Mouse (Mus musculus): ENCODE measurements at regions not wholly inside any gene's neighbourhood (a gene's known extent, or its start where the extent isn't known, plus 50 kb on each side); places are given as distances from the start of the nearest gene placed in this dataset.

DNA sequence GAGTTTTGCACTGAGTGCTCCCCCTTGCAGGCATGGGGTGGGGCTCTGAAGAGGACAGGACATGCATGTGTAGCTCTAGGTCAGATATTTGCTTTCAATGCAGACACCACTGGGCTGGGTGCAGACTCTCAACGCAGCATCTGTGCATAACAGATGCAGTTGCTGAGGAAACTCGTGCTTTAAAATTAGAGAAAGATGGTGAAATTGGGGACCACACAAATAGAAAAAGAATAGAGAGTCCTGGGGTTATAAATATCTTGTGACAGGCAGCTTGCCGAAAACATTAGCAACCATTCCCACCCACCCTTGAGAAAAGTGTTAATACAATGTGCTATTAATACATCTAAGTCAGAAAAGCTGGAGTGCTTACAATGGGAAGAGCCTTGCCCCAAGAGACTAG lies 133.3 kb upstream of the Ankrd50 start:
- DNase-seq, result no peak
- H3K4me1 ChIP-seq (replicated peaks; ENCODE audit: control insufficient read depth, insufficient read depth, low read length), result no peaks in the 10 kb centered on the region
- TF ChIP-seq CTCF (IDR thresholded peaks at IDR 0.05; ENCODE audit: borderline replicate concordance, control insufficient read depth, extremely low read depth, insufficient read depth, low read length, poor library complexity), result no peak
- TF ChIP-seq POLR2A (IDR thresholded peaks at IDR 0.05; ENCODE audit: control insufficient read depth, extremely low read depth, insufficient read depth, low read length, poor library complexity), result no peak
- no peaks in the 10 kb centered on the region for H3K36me3 ChIP-seq (ENCODE audit: control insufficient read depth, insufficient read depth, low read length)
- 87% methylated on average over 3 of the region's 3 CpGs for WGBS
- no peak overlapping the region for H3K27ac ChIP-seq (ENCODE audit: control insufficient read depth, insufficient read depth, low read length)
- H3K27me3 ChIP-seq (ENCODE audit: control insufficient read depth, insufficient read depth, low read length), result no peaks in the 10 kb centered on the region
- no peak overlapping the region for H3K4me3 ChIP-seq (ENCODE audit: control insufficient read depth, insufficient read depth, low read length)

DNA sequence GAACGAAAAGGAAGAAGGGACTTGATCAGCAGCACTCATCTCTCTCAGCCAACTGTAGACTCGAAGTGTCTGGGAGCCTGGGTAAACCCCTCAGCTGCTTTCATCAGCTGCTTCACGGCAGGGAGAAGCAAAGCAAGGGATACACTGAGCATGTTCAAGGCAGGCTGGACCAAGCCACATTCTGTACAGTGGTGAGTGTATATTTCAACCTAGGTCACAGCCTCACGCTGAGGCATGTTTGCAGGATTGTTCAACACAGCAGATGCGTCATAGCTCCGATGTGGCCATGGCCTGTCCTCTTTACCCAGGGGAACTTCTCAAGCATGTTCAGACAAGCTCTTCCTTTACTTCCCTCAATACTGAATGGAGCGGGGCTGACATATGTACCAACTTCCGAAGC lies 132.6 kb upstream of the Ankrd50 start:
- Histone ChIP-seq H3K4me1 (replicated peaks; ENCODE audit: control insufficient read depth, insufficient read depth, low read length) (no peaks in the 10 kb centered on the region), H3K27me3 (ENCODE audit: control insufficient read depth, insufficient read depth, low read length) (no peaks in the 10 kb centered on the region), H3K36me3 (ENCODE audit: control insufficient read depth, insufficient read depth, low read length) (no peaks in the 10 kb centered on the region), H3K27ac (ENCODE audit: control insufficient read depth, insufficient read depth, low read length) (no peak overlapping the region), H3K4me3 (ENCODE audit: control insufficient read depth, insufficient read depth, low read length) (no peak overlapping the region)
- WGBS, result 92% methylated on average over 8 of the region's 8 CpGs
- TF ChIP-seq CTCF (IDR thresholded peaks at IDR 0.05; ENCODE audit: borderline replicate concordance, control insufficient read depth, extremely low read depth, insufficient read depth, low read length, poor library complexity) (no peak), POLR2A (IDR thresholded peaks at IDR 0.05; ENCODE audit: control insufficient read depth, extremely low read depth, insufficient read depth, low read length, poor library complexity) (no peak)
- no peak for DNase-seq

DNA sequence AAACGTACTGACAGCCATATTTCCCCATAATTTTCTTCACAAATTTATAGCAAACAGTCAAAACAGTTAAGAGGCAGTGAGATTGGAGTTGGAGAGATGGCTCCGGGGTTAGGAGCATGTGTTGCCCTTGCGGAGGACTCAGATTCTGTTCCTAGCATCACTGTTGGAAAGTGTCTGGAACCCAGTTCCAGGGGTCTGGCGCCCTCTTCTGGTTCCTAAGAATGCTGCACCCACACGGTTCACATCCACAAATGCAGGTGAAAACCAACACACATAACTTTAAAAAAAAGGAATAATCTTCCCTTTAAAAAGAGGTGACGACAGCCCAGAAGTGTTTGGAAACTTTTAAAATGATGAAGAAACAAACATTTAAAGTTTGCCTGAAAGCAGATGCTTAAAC lies 129.1 kb upstream of the Ankrd50 start:
- peak; percentile 18 for DNase-seq
- no peak for TF ChIP-seq CTCF (IDR thresholded peaks at IDR 0.05; ENCODE audit: borderline replicate concordance, control insufficient read depth, extremely low read depth, insufficient read depth, low read length, poor library complexity)
- TF ChIP-seq POLR2A (IDR thresholded peaks at IDR 0.05; ENCODE audit: control insufficient read depth, extremely low read depth, insufficient read depth, low read length, poor library complexity), result no peak
- no peak overlapping the region for H3K4me3 ChIP-seq (ENCODE audit: control insufficient read depth, insufficient read depth, low read length)
- no peaks in the 10 kb centered on the region for H3K36me3 ChIP-seq (ENCODE audit: control insufficient read depth, insufficient read depth, low read length)
- H3K4me1 ChIP-seq (replicated peaks; ENCODE audit: control insufficient read depth, insufficient read depth, low read length), result 0 out of 2 replicates have a peak, but pooled peaks cover 2% of the 10 kb centered on the region
- WGBS, result 81% methylated on average over 6 of the region's 6 CpGs
- H3K27me3 ChIP-seq (ENCODE audit: control insufficient read depth, insufficient read depth, low read length), result no peaks in the 10 kb centered on the region
- H3K27ac ChIP-seq (ENCODE audit: control insufficient read depth, insufficient read depth, low read length), result no peak overlapping the region

DNA sequence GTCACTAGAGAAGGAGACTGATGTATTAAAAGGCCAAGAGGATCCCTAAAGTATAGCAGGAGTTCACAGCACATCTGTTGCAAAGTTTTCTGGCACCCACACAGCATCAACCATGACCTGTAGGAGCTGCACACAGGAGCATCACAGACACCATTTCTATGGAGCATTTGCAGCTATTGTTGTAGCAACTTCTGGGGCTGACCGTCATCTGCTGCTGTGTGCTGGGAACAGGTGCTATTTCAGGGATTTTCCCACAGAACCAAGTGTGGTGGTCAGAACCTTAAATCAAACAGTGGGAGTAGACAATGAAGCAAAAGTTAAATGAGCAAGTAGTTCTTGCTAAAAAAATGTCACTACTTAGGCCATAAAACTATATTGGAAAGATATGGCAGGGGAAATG lies 106.9 kb upstream of the Ankrd50 start:
- WGBS, result 100% methylated on average over 1 of the region's 1 CpGs

DNA sequence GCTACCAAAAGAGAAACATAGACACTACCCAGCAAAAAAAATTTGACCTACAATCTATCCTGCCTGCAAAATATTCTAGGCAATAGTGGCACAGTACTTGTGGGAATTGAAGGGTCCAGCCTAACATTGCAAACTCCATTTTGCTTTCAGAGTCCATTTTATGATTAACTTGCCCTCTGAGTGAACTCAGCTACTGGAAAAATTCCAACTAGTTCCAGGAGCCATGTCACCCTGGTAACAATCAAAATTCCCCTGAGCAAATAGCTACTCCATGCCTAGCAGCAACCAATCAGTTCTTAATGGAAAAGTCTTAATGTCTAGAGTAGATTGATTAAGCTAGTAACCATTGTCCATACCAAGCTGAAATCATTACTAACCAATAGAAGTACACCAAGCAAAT lies 104.3 kb upstream of the Ankrd50 start:
- TF ChIP-seq CTCF (IDR thresholded peaks at IDR 0.05; ENCODE audit: borderline replicate concordance, control insufficient read depth, extremely low read depth, insufficient read depth, low read length, poor library complexity) (no peak), POLR2A (IDR thresholded peaks at IDR 0.05; ENCODE audit: control insufficient read depth, extremely low read depth, insufficient read depth, low read length, poor library complexity) (no peak)
- Histone ChIP-seq H3K27me3 (ENCODE audit: control insufficient read depth, insufficient read depth, low read length) (no peaks in the 10 kb centered on the region), H3K36me3 (ENCODE audit: control insufficient read depth, insufficient read depth, low read length) (no peaks in the 10 kb centered on the region), H3K27ac (ENCODE audit: control insufficient read depth, insufficient read depth, low read length) (no peak overlapping the region), H3K4me3 (ENCODE audit: control insufficient read depth, insufficient read depth, low read length) (no peak overlapping the region), H3K4me1 (replicated peaks; ENCODE audit: control insufficient read depth, insufficient read depth, low read length) (no peaks in the 10 kb centered on the region)
- no peak for DNase-seq

More for the DNA sequence above, 106.9 kb upstream of the Ankrd50 start:
- H3K4me3 ChIP-seq (ENCODE audit: control insufficient read depth, insufficient read depth, low read length), result no peak overlapping the region
- no peak for TF ChIP-seq CTCF (IDR thresholded peaks at IDR 0.05; ENCODE audit: borderline replicate concordance, control insufficient read depth, extremely low read depth, insufficient read depth, low read length, poor library complexity)
- no peak for TF ChIP-seq POLR2A (IDR thresholded peaks at IDR 0.05; ENCODE audit: control insufficient read depth, extremely low read depth, insufficient read depth, low read length, poor library complexity)
- no peaks in the 10 kb centered on the region for H3K36me3 ChIP-seq (ENCODE audit: control insufficient read depth, insufficient read depth, low read length)
- H3K27ac ChIP-seq (ENCODE audit: control insufficient read depth, insufficient read depth, low read length), result no peak overlapping the region
- DNase-seq, result no peak
- no peaks in the 10 kb centered on the region for H3K4me1 ChIP-seq (replicated peaks; ENCODE audit: control insufficient read depth, insufficient read depth, low read length)
- no peaks in the 10 kb centered on the region for H3K27me3 ChIP-seq (ENCODE audit: control insufficient read depth, insufficient read depth, low read length)

DNA sequence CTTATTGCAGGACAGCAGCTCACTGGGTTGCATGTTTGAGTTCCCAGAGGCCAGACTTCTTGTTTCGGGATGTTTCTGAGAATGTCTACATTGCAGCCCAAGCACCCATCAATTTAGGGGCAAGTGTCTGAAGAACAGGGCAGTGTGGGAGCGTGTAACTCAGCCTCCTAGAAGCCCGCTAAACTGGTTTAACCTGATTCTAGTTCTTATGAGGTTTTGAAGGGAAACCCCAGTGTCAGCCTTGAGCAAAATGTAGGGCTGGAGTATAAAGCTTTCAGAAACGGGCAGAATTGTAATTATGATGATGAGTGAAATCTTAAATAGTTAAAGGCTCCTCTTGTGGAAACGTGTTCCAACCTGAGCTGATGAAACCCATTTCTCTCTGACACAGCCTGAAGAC lies 100.9 kb upstream of the Ankrd50 start:
- no peak overlapping the region for H3K4me3 ChIP-seq (ENCODE audit: control insufficient read depth, insufficient read depth, low read length)
- no peak overlapping the region for H3K27ac ChIP-seq (ENCODE audit: control insufficient read depth, insufficient read depth, low read length)
- no peaks in the 10 kb centered on the region for H3K36me3 ChIP-seq (ENCODE audit: control insufficient read depth, insufficient read depth, low read length)
- H3K4me1 ChIP-seq (replicated peaks; ENCODE audit: control insufficient read depth, insufficient read depth, low read length), result no peaks in the 10 kb centered on the region
- 95% methylated on average over 5 of the region's 5 CpGs for WGBS
- no peak for DNase-seq
- H3K27me3 ChIP-seq (ENCODE audit: control insufficient read depth, insufficient read depth, low read length), result no peaks in the 10 kb centered on the region
- TF ChIP-seq CTCF (IDR thresholded peaks at IDR 0.05; ENCODE audit: borderline replicate concordance, control insufficient read depth, extremely low read depth, insufficient read depth, low read length, poor library complexity) (no peak), POLR2A (IDR thresholded peaks at IDR 0.05; ENCODE audit: control insufficient read depth, extremely low read depth, insufficient read depth, low read length, poor library complexity) (no peak)

DNA sequence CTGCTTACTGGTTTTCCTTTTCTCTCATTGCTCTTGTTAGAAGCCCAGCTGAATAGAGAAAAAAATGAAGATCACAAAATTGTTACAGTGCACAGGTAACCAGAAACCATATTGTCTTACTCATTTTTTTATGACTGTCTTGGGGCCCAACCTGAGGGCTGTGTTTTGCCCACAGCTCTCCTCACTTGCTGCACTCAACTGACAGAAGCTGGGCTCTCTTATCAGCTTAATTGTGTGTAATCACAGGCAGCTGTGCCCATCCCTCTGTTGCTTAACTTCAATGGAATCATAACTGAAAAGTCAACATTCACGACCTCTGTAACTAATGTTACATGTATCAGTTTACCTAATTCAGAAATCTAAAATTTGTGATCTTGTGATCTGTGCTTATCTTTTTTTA lies 95.1 kb upstream of the Ankrd50 start:
- Histone ChIP-seq H3K36me3 (ENCODE audit: control insufficient read depth, insufficient read depth, low read length) (no peaks in the 10 kb centered on the region), H3K4me3 (ENCODE audit: control insufficient read depth, insufficient read depth, low read length) (no peak overlapping the region), H3K27me3 (ENCODE audit: control insufficient read depth, insufficient read depth, low read length) (no peaks in the 10 kb centered on the region), H3K4me1 (replicated peaks; ENCODE audit: control insufficient read depth, insufficient read depth, low read length) (no peaks in the 10 kb centered on the region), H3K27ac (ENCODE audit: control insufficient read depth, insufficient read depth, low read length) (no peak overlapping the region)
- DNase-seq, result no peak
- TF ChIP-seq POLR2A (IDR thresholded peaks at IDR 0.05; ENCODE audit: control insufficient read depth, extremely low read depth, insufficient read depth, low read length, poor library complexity) (no peak), CTCF (IDR thresholded peaks at IDR 0.05; ENCODE audit: borderline replicate concordance, control insufficient read depth, extremely low read depth, insufficient read depth, low read length, poor library complexity) (no peak)
- 85% methylated on average over 1 of the region's 1 CpGs for WGBS

All from thymus, adult 2 months (tissue).